Mouse (Mus musculus): ENCODE measurements around the gene Rfx4. TPM values are rescaled to one million over a fixed set of nuclear protein-coding genes. Genes with fewer than 3 reads are reported as not detected.

The Rfx4 gene
- polyA plus RNA-seq, 1 experiment = 14.3 TPM

GRCm38 (mm10) chr10:84851981-84852979 lies 96.4 kb downstream of the Rfx4 start:
- peaks cover 2% of the 10 kb centered on the region; the same call in 1 of the 2 replicates for H3K4me1 ChIP-seq (ENCODE audit: control insufficient read depth, insufficient read depth, low read length)
- no peak overlapping the region for H3K4me3 ChIP-seq (ENCODE audit: insufficient read depth, low read length)
- H3K27ac ChIP-seq (ENCODE audit: insufficient read depth, low read length) = no peak overlapping the region
- TF ChIP-seq POLR2A (IDR thresholded peaks at IDR 0.05; ENCODE audit: extremely low read depth, insufficient read depth, low read length) (no peak), CTCF (IDR thresholded peaks at IDR 0.05; ENCODE audit: extremely low read depth, insufficient read depth, low read length) (no peak)

- TF ChIP-seq CTCF (IDR thresholded peaks at IDR 0.05; ENCODE audit: extremely low read depth, insufficient read depth, low read length) (no peak), POLR2A (IDR thresholded peaks at IDR 0.05; ENCODE audit: extremely low read depth, insufficient read depth, low read length) (no peak)
- Histone ChIP-seq H3K4me1 (ENCODE audit: control insufficient read depth, insufficient read depth, low read length) (peaks cover 2% of the 10 kb centered on the region; the same call in 1 of the 2 replicates), H3K4me3 (ENCODE audit: insufficient read depth, low read length) (no peak overlapping the region)
These were observed 98.2 kb downstream of the Rfx4 start for GRCm38 (mm10) chr10:84854059-84854458.

GRCm38 (mm10) chr10:84855466-84855865 lies 99.6 kb downstream of the Rfx4 start:
- H3K27ac ChIP-seq (ENCODE audit: insufficient read depth, low read length) = no peak overlapping the region
- H3K4me1 ChIP-seq (ENCODE audit: control insufficient read depth, insufficient read depth, low read length) = peaks cover 2% of the 10 kb centered on the region; the same call in 1 of the 2 replicates
- H3K4me3 ChIP-seq (ENCODE audit: insufficient read depth, low read length) = no peak overlapping the region
- TF ChIP-seq POLR2A (IDR thresholded peaks at IDR 0.05; ENCODE audit: extremely low read depth, insufficient read depth, low read length) (no peak), CTCF (IDR thresholded peaks at IDR 0.05; ENCODE audit: extremely low read depth, insufficient read depth, low read length) (no peak)

More at GRCm38 (mm10) chr10:84854059-84854458, 98.2 kb downstream of the Rfx4 start:
- no peak overlapping the region for H3K27ac ChIP-seq (ENCODE audit: insufficient read depth, low read length)

GRCm38 (mm10) chr10:84858371-84858770 lies 102.5 kb downstream of the Rfx4 start:
- H3K4me3 ChIP-seq (ENCODE audit: insufficient read depth, low read length) = no peak overlapping the region
- H3K27ac ChIP-seq (ENCODE audit: insufficient read depth, low read length) = no peak overlapping the region
- H3K4me1 ChIP-seq (ENCODE audit: control insufficient read depth, insufficient read depth, low read length) = no peaks in the 10 kb centered on the region
- TF ChIP-seq POLR2A (IDR thresholded peaks at IDR 0.05; ENCODE audit: extremely low read depth, insufficient read depth, low read length) (no peak), CTCF (IDR thresholded peaks at IDR 0.05; ENCODE audit: extremely low read depth, insufficient read depth, low read length) (no peak)

- H3K4me1 ChIP-seq (ENCODE audit: control insufficient read depth, insufficient read depth, low read length) = no peaks in the 10 kb centered on the region
- H3K4me3 ChIP-seq (ENCODE audit: insufficient read depth, low read length) = no peak overlapping the region
- no peak overlapping the region for H3K27ac ChIP-seq (ENCODE audit: insufficient read depth, low read length)
- TF ChIP-seq POLR2A (IDR thresholded peaks at IDR 0.05; ENCODE audit: extremely low read depth, insufficient read depth, low read length) = no peak
- TF ChIP-seq CTCF (IDR thresholded peaks at IDR 0.05; ENCODE audit: extremely low read depth, insufficient read depth, low read length) = no peak
These were observed 103.1 kb downstream of the Rfx4 start for GRCm38 (mm10) chr10:84858806-84859496.

GRCm38 (mm10) chr10:84859556-84860380 lies 103.9 kb downstream of the Rfx4 start:
- Histone ChIP-seq H3K4me3 (ENCODE audit: insufficient read depth, low read length) (no peak overlapping the region), H3K27ac (ENCODE audit: insufficient read depth, low read length) (no peak overlapping the region), H3K4me1 (ENCODE audit: control insufficient read depth, insufficient read depth, low read length) (no peaks in the 10 kb centered on the region)
- TF ChIP-seq POLR2A (IDR thresholded peaks at IDR 0.05; ENCODE audit: extremely low read depth, insufficient read depth, low read length) (no peak), CTCF (IDR thresholded peaks at IDR 0.05; ENCODE audit: extremely low read depth, insufficient read depth, low read length) (no peak)

- Histone ChIP-seq H3K27ac (ENCODE audit: insufficient read depth, low read length) (no peak overlapping the region), H3K4me1 (ENCODE audit: control insufficient read depth, insufficient read depth, low read length) (no peaks in the 10 kb centered on the region), H3K4me3 (ENCODE audit: insufficient read depth, low read length) (no peak overlapping the region)
- TF ChIP-seq POLR2A (IDR thresholded peaks at IDR 0.05; ENCODE audit: extremely low read depth, insufficient read depth, low read length) (no peak), CTCF (IDR thresholded peaks at IDR 0.05; ENCODE audit: extremely low read depth, insufficient read depth, low read length) (no peak)
These were observed 107.6 kb downstream of the Rfx4 start for GRCm38 (mm10) chr10:84863488-84863887.

- Histone ChIP-seq H3K4me3 (ENCODE audit: insufficient read depth, low read length) (no peak overlapping the region), H3K27ac (ENCODE audit: insufficient read depth, low read length) (no peak overlapping the region), H3K4me1 (ENCODE audit: control insufficient read depth, insufficient read depth, low read length) (no peaks in the 10 kb centered on the region)
- TF ChIP-seq POLR2A (IDR thresholded peaks at IDR 0.05; ENCODE audit: extremely low read depth, insufficient read depth, low read length) (no peak), CTCF (IDR thresholded peaks at IDR 0.05; ENCODE audit: extremely low read depth, insufficient read depth, low read length) (no peak)
These were observed 111.7 kb downstream of the Rfx4 start for GRCm38 (mm10) chr10:84867577-84867976.

GRCm38 (mm10) chr10:84871285-84871684 lies 115.4 kb downstream of the Rfx4 start:
- Histone ChIP-seq H3K4me1 (ENCODE audit: control insufficient read depth, insufficient read depth, low read length) (no peaks in the 10 kb centered on the region), H3K4me3 (ENCODE audit: insufficient read depth, low read length) (no peak overlapping the region), H3K27ac (ENCODE audit: insufficient read depth, low read length) (no peak overlapping the region)
- TF ChIP-seq CTCF (IDR thresholded peaks at IDR 0.05; ENCODE audit: extremely low read depth, insufficient read depth, low read length) (no peak), POLR2A (IDR thresholded peaks at IDR 0.05; ENCODE audit: extremely low read depth, insufficient read depth, low read length) (no peak)

Data from cortical plate, adult 2 months (tissue).